Mouse (Mus musculus) yolk sac, embryonic 10.5 days (tissue): ENCODE results near the gene Aqp9.

Experiments used
- DNase-seq: peaks from one replicate; pipeline ENCODE4 v3.0.0-alpha.2; 2017; ENCODE audit warnings: low spot score

Aqp9 gene

GRCm38 (mm10) chr9:71168511-71168910 is at the start of gene Aqp9:
Gene Aqp9, minus strand, starts transcription at chr9:71168682.
- DNase-seq = no peak

DNA sequence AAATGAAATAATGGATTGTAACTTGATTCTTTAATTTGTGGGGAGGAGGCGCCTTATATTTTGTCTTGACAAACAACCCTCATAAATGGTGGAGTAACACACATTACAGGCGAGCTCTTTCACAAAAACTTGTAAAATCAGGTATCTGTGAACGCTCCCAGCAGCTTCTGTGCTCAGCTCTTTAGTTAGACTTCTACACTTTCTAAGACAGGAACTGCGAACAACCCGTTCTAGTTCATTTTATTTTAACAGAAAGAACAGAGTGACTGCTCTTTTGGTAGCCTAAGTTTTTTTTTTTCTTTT is 49.3 kb upstream of the Aqp9 start:
- no peak for DNase-seq

DNA sequence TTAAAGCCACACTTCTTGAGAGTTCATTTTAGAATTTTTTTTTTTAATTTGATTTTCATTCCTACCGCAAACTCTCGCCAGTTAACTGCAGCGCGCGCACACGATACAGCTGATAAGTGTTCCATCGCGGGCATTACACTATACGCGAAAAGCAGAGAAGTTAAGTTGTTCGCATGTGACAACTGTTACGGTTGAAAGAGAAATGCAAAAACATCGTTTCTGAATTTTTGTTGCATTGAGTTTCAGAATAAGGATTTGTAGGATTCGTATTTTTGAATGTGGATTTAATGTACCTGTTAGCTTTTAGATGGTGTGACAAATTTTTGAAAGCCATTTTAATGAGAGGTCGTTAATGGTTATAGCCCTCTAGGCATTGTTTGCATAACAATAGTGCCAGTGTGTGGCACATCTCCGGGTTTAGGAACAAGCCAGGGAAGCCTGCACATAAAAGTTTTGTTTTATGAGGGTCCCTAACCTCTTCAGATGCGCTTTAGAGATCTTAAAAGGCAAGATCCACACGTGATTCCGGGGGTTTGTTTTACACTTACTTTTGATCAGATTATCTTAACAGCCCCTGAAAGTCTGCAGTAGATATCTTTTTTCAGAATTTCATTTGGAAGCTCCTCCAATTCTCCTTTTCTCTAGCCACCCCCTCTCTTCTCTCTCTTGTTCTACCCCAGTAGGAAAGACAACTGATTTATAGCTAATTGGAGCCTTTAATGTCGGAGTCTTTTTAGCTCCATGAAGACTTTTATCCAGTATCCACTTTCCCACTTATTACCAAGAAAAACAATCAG is 48.7 kb upstream of the Aqp9 start:
- peak; percentile 10 for DNase-seq

DNA sequence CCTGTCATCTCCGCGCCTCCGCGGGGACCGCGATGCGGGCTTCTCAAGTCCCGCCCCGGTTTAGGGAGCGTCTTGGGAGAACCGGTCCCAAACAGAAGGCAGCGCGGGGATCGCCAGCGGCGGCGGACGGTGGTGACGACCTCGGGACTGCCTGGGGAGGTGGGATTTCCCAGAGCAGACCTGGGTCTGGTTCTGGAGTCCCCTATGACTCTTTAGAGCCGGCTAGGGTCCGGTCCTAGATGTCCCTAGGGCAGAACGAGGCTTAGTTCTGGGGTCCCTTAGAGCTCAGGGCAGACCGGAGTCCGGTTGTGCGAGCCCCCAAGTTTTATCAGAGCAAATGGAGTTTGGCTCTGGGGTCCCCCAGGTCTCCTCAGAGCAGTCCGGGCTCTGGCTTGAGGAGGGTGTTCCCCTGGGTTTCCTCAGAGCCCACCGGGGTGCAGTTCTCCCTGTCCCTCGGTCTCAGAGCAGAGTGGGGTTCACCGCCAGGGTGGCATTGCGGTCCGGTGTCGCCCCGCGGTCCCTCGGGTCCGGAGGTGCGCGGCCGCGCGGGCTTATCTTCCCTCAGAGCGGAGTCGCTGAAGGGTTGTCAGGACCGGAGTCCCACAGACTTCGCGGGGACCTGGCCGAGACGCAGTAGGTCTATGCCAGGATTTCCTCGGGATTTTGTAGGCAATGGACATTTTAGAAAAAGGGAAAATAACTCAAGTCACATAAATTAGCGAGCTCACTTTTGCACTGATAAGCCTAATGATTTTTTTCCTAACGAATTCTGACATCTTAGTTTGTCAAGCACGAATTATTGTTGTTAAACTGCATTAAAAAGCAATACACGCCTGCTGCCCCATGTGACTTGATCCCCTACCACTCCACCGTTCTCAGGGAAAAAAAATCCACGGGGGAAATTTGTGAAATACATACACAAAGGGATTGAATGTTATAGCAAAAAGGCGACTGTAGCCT is 47.8 kb upstream of the Aqp9 start:
- DNase-seq = peak; percentile 39

GRCm38 (mm10) chr9:71215248-71216035 is 47.0 kb upstream of the Aqp9 start, which contains the start of gene Aldh1a2:
Gene Aldh1a2, plus strand, starts transcription at chr9:71215789.
- DNase-seq = peak; percentile 69

GRCm38 (mm10) chr9:71213636-71214035 is 45.2 kb upstream of the Aqp9 start:
- no peak for DNase-seq

DNA sequence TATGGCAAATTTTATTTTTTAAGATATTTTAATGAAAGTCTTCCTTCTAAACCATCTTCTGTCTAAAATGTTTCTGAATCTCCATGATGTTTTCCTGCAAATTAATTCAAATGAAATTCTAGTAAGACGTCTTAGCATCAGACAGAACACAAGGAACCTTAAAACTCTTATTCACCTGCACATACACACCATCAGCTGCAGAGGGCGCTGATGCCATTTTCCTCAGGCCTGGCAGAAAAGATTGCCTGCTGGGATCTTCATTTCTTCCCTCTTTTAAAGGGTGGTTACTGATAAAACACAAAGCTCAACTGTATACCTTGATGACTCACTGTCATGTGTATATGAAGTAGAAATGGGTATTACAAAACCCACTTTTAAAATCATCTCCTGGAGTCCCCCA is 42.4 kb upstream of the Aqp9 start:
- no peak for DNase-seq

DNA sequence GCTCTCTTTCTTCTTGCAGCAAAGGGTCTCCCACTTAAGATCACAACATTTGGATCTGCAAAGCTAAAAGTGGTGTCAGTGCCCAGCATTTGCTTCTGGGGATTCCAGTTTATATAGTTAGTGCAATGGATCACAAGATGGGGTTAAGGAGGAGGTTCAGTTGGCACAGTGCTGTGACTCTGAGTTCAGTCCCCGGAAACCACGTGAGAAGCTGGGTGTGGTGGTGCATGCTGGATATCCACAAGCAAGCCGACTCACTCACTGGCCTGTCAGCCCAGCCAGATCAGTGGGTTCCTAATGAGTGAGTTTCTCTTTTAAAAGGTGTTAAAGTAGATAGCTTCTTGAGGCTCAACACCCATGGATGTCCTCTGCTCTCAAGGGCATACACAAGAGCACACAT is 40.8 kb upstream of the Aqp9 start:
- DNase-seq = no peak

GRCm38 (mm10) chr9:71202265-71202664 is 33.8 kb upstream of the Aqp9 start:
- no peak for DNase-seq

GRCm38 (mm10) chr9:71198826-71199225 is 30.3 kb upstream of the Aqp9 start:
- no peak for DNase-seq

DNA sequence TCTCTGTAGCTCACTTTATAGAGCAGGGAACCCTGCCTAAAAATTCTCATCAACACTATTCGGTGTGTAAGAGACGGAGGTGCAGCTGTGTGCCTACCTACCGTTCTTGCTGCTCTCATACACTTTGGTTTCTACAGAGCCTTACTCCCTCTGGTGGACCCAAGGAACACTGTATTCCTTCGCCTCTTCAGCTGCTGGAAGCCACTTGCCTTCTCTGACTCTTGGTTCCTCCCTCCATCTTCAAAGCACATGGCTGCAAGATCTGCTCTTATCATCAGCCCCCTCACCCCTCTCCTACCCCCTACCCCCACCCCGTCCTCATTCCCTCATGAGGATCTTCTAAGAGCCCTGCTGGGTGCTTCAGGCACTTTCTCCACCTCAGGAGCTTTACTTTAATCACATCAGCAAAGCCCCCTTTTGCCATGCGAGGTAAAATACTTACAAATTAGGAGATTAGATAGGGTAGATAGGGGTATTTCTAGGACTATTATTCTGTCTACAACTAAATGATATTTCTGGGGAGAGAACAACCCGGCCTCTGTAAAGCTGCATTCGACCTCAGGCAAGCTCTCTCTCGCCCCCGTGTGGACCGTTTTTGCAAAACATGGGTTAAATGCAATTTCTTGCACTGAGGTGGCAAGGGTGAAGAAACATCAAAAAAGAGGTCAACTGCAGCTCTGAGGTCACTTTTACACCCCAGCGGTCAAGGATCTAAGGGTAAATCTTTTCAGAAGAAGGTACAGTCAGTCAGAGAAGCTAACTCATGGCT is 20.3 kb upstream of the Aqp9 start:
- peak; percentile 23 for DNase-seq

DNA sequence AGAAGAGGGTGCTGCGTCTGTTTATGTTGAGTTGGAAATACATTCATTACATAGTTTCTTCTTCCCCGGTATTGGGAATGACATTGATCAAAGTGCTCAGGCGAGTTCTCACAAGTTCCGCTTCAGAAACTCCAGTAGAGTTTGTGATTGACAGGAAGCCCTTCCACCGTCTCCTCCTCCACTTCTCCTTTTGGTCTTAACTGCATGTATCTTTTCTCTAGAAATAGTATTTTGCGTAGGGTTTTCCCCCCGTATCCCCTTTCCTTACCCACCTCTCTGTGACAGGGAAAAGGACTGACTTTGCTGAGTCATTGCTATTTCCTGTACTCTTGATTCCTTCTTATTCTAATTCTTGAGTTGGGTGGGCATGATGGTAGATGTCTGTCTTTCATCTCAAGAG is 18.9 kb upstream of the Aqp9 start:
- DNase-seq = no peak

DNA sequence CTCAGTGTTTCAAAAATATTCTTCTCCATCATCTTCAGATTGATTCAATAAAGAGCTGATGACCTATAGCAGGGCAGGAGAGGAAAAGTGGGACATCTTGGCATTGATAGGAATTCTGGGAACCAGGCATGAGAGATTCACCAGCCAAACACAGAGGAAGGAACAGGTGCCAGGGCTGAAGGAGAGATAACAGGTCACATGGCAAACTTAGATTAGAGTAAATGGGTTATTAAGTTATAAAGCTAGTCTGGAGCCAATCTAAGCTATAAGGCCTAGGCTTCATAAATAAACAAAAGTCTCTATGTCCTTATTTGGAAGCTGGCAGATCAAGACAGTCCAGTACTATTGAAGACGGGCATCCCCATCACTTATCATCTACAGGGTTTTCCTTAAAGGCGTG is 17.3 kb upstream of the Aqp9 start:
- no peak for DNase-seq

- DNase-seq = no peak
Measured at GRCm38 (mm10) chr9:71185285-71185684, 16.8 kb upstream of the Aqp9 start.

DNA sequence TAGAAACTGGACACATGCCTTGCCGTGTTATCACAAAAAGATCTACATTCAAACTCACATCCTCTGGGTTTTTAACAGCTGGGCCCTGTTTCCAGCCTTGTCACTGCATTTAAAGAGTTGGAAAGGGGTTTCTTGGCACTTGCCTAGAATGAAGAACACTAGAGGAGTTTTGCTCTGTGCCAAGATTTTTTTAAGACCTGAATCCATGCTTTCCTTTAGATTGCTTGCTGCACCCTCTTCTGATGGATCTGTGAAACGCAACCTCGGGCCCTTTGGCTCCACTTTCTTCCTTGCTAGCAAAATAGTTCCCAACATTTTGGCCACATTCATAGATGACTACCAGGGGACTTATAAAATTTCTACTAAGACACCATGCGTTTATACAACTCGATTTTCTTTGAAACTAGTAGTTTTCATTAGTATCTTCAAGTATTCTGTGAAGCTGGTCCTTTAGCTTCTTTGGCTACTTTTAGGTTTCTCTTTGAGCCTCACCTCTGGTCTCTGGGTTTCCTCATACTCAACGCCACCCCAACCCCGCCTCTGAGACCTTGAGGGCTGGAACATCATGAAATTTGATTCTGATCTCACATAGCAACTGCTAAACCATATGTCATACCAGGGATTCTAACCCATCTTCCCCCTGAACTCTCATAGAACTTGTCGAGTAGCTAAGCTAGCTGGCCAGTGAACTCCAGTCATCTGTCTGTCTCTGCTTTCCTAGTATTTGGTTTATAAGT is 11.7 kb upstream of the Aqp9 start:
- no peak for DNase-seq

GRCm38 (mm10) chr9:71179276-71179896 is 10.9 kb upstream of the Aqp9 start:
- no peak for DNase-seq

DNA sequence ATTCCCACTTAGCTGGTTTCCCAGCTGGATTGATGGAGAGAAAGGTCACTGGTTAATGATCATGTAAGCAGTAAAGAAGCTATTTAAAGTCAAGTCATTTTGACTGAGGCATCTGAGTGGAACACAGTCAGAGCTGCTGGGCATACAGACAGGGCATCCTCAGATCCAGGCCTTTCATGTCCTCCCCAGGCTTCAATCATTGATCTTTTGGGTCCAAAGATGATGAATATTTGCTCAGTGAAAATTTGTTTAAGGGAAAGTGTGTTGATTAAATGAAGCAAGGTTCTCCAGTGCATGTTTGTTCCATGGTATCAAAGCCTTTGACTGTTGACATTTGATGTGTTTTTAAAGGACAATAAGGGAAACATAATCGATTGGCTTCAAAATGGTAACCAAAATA is 7.2 kb upstream of the Aqp9 start:
- DNase-seq = no peak

DNA sequence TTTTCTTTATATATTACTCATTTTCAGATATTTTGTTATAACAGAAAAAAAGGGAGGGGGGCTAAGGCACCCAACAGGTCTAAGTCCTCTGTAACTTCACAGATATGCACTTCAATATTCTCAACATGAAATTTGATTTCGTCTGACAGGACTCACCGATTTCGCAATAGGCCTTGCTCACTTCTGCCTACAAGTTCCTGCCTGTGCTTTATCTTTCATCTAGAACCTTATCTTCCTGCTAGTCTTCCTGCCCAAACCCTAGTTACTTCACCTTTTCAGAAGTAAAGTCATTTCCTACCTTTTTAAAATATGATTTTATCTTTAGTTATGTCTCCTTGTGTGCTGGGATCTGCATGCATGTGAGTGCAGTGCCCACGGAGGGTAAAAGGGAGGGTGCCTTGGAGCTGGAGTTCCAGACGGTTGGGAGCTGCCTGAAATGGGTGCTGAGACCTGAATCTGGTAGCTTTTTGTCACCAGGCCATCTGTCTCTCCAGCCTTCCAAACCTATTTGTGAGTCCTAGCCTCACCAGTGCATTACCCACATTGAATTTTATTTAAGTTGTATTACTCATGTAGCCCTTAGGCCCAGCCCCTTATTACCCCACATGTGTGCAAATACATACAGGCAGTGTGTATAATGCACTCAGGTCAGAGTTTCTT is 6.0 kb upstream of the Aqp9 start:
- DNase-seq = no peak

GRCm38 (mm10) chr9:71173533-71173932 is 5.1 kb upstream of the Aqp9 start:
- DNase-seq = no peak
